Mouse (Mus musculus) limb, embryonic 14.5 days (tissue): Measurements from ENCODE around the gene Rnf215. TPM values are rescaled to one million over a fixed set of nuclear protein-coding genes. Genes with fewer than 3 reads are reported as not detected.

Experiments
- ATAC-seq: fragments of 200-750 bp; cut with Nextera tagmentation; 2 replicates; pipeline ENCODE4 v1.8.0; 2017; ENCODE audit warnings: low read depth, moderate number of reproducible peaks, moderate TSS enrichment; ENCODE audit not compliant: low FRiP score
- DNase-seq: peaks from one replicate; pipeline ENCODE4 v3.0.0-alpha.2; 2015; ENCODE audit warnings: low spot score
- H3K27ac ChIP-seq: fragments of 300-500 bp; sonication (generic); replicated peaks from 2 replicates; pipeline ENCODE4 v1.5.1; 2014; ENCODE audit warnings: low read depth, mild to moderate bottlenecking, low read length, moderate library complexity, mixed read lengths
- H3K27me3 ChIP-seq: fragments of 300-500 bp; sonication (generic); 2 replicates; pipeline ENCODE4 v1.6.1; 2014; ENCODE audit warnings: low read length, mixed read lengths; ENCODE audit not compliant: control insufficient read depth, insufficient read depth
- H3K36me3 ChIP-seq: fragments of 300-500 bp; sonication (generic); 2 replicates; pipeline ENCODE4 v1.6.1; 2014; ENCODE audit warnings: mild to moderate bottlenecking, low read length, moderate library complexity, mixed read lengths; ENCODE audit not compliant: control insufficient read depth, insufficient read depth
- H3K4me1 ChIP-seq: fragments of 300-500 bp; sonication (generic); 2 replicates; pipeline ENCODE4 v1.6.1; 2014; ENCODE audit warnings: antibody characterized with exemption, low read length, mixed read lengths; ENCODE audit not compliant: control insufficient read depth, insufficient read depth
- H3K4me2 ChIP-seq: fragments of 300-500 bp; sonication (generic); replicated peaks from 2 replicates; pipeline ENCODE4 v1.6.1; 2014; ENCODE audit warnings: low read depth, mild to moderate bottlenecking, low read length, moderate library complexity; ENCODE audit not compliant: severe bottlenecking
- H3K4me3 ChIP-seq: fragments of 300-500 bp; sonication (generic); replicated peaks from 2 replicates; pipeline ENCODE4 v1.5.1; 2014; ENCODE audit warnings: low read length
- H3K9ac ChIP-seq: fragments of 300-500 bp; sonication (generic); 2 replicates; pipeline ENCODE4 v1.6.1; 2014; ENCODE audit warnings: mild to moderate bottlenecking, low read depth, low read length, moderate library complexity; ENCODE audit not compliant: severe bottlenecking
- H3K9me3 ChIP-seq: fragments of 300-500 bp; sonication (generic); 2 replicates; pipeline ENCODE4 v1.6.1; 2016; ENCODE audit warnings: low read length; ENCODE audit not compliant: control insufficient read depth
- POLR2A ChIP-seq: fragments of 200-500 bp; IDR thresholded peaks from 2 replicates; pipeline ENCODE4 v1.8.0; 2012; ENCODE audit warnings: inconsistent platforms, mild to moderate bottlenecking, moderate library complexity, borderline replicate concordance; ENCODE audit not compliant: insufficient read depth, insufficient read length; ENCODE audit errors: extremely low read depth
- WGBS: fragments of 180-500 bp; shearing (Covaris S2); extraction: QIAGEN DNeasy Blood & Tissue Kit; methylation state at CpG from one replicate; pipeline ENCODE4 v1.1.7; 2014; 5-methylcytosine and 5-hydroxymethylcytosine counted together
- polyA plus RNA-seq, 2 experiments: library from polyadenylated mRNA; depleted of rRNA in 1 of 2; stranded (reverse) in 1 of 2; unstranded in 1 of 2; fragments of >200 nt; fragmentation: Nextera tagmentation in 1 of 2; extraction: Ambion mirVana in 1 of 2; gene quantifications; 2 replicates each; pipeline versions ENCODE4 v1.2.1 to v1.2.3; 2012 to 2014

Rnf215 gene
- polyA plus RNA-seq, 2 experiments: 40.7 to 57.1 TPM

- no peaks in the 10 kb centered on the region for H3K36me3 ChIP-seq
- H3K27ac ChIP-seq: peak overlapping the region; percentile 75
- H3K27me3 ChIP-seq: peaks cover 4% of the 10 kb centered on the region; the same call in 1 of the 2 replicates
- DNase-seq (peak; percentile 74), ATAC-seq (peak; percentile 74)
- no peaks in the 10 kb centered on the region for H3K9me3 ChIP-seq
- H3K9ac ChIP-seq: peak overlapping the region; percentile 75
- 0 out of 2 replicates have a peak, but pooled peaks have one; percentile 56 for TF ChIP-seq POLR2A
- H3K4me1 ChIP-seq: peaks cover 7% of the 10 kb centered on the region; the same call in 1 of the 2 replicates
- WGBS: 3% methylated on average over 41 of the region's 41 CpGs
- peak overlapping the region; percentile 98 for H3K4me2 ChIP-seq
- H3K4me3 ChIP-seq: peak overlapping the region; percentile 58
Measured at GRCm38 (mm10) chr11:4118081-4118921, 16.7 kb upstream of the Rnf215 start.

DNA sequence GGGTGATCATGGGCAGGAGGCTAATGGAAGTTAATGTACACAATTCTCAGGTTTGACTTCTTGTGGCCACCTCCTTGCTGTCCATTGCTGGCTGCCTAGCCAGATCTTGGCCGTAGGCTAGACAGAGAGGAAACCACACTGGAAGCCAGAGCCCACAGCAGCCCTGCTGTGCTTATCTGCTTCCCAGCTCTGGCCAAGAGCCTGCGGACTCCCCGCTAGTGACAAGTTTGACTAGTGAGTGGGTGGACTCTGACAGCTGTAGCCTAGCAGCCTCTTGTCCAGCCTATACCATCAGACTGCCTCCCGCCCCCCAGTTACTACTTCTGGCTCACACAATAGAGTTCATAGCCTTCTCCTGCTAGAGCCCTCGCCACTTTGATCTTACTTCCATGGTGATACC, 15.4 kb upstream of the Rnf215 start:
- TF ChIP-seq POLR2A: no peak
- ATAC-seq (no peak), DNase-seq (no peak)
- Histone ChIP-seq H3K4me1 (peaks cover 7% of the 10 kb centered on the region; the same call in 1 of the 2 replicates), H3K36me3 (no peaks in the 10 kb centered on the region), H3K9me3 (no peaks in the 10 kb centered on the region), H3K27me3 (peaks cover 4% of the 10 kb centered on the region; the same call in 1 of the 2 replicates), H3K4me2 (no peak overlapping the region), H3K4me3 (no peak overlapping the region), H3K27ac (no peak overlapping the region), H3K9ac (no peak overlapping the region)
- 70% methylated on average over 5 of the region's 5 CpGs for WGBS

GRCm38 (mm10) chr11:4121691-4122090, 13.3 kb upstream of the Rnf215 start:
- Histone ChIP-seq H3K9me3 (peaks cover 3% of the 10 kb centered on the region; the same call in 1 of the 2 replicates), H3K4me2 (no peak overlapping the region), H3K4me1 (peaks cover 7% of the 10 kb centered on the region; the same call in 1 of the 2 replicates), H3K4me3 (no peak overlapping the region), H3K27ac (no peak overlapping the region), H3K27me3 (peaks cover 4% of the 10 kb centered on the region; the same call in 1 of the 2 replicates), H3K9ac (no peak overlapping the region), H3K36me3 (no peaks in the 10 kb centered on the region)
- WGBS: 74% methylated on average over 3 of the region's 3 CpGs
- no peak for TF ChIP-seq POLR2A
- no peak for DNase-seq
- ATAC-seq: no peak

DNA sequence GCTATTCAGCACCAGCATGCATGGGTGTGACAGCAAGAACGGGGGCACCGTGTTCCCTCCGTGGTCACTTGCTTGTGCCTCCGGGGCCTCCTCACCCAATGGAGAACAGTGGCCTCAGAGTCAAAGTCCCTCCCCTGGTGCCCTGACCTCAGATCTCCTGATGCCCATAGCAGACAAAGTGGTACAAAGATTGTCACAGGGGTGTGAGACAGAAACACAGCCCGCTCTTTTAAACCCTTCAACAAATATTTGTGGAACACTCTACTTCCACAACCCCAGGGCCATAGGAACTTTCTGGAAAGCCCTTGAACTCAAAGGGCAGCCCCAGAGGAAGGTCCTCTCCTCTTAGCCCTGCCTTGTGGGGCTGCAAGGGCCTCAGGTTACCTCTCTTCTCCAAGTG, 12.8 kb upstream of the Rnf215 start:
- Histone ChIP-seq H3K4me3 (no peak overlapping the region), H3K27ac (no peak overlapping the region), H3K36me3 (no peaks in the 10 kb centered on the region), H3K4me2 (no peak overlapping the region), H3K4me1 (peaks cover 7% of the 10 kb centered on the region; the same call in 1 of the 2 replicates), H3K9me3 (peaks cover 7% of the 10 kb centered on the region; the same call in 1 of the 2 replicates), H3K27me3 (peaks cover 4% of the 10 kb centered on the region; the same call in 1 of the 2 replicates), H3K9ac (no peak overlapping the region)
- no peak for DNase-seq
- WGBS: 78% methylated on average over 5 of the region's 5 CpGs
- TF ChIP-seq POLR2A: no peak
- no peak for ATAC-seq

DNA sequence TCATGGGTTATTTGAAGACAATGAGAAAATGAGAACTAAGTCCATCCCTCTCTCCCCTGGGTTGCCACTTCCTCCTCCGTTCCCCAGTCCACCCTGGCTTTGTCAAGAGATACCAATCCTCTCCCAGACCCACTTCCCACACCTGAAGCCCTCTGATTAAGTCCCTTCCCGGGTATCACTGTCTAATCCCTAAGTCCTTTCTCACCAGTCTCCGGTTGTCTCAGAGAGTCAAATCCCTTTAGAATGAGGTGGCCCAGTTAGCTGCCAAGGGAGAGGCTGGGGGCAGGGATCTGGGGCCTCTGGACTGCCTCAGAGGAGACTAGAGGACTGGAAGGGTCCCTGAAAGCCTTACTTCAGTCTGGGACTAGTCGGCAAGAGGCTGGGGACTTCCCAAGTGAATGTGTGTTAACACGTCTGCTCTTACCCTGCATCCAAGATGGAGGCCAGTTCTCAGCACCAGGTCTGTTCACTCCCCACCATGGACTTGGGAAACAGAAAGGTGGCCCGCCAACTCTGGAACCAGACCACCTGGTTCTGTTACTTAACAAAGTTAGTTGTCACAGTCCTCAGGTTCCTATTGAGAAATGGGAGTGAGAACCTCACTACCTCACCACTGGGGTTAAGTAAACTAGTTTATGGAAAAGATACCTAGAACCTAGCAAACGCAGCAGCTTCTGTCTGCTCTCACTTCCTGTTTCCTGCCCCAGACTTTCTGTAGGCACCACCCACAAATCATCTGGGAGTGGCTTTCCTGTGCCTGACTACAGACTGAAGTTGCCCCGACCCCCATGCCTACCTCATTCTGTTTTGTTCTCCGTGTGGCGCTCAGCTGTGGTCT, 12.0 kb upstream of the Rnf215 start, which contains the start of gene Sec14l2:
Sec14l2 (minus strand) TSS at position 674 of the 838 bp plus-strand sequence.
- no peak for TF ChIP-seq POLR2A
- Histone ChIP-seq H3K4me2 (no peak within 1 kb of the TSS), H3K9me3 (peaks cover 7% of the 10 kb centered on the region; the same call in 1 of the 2 replicates), H3K9ac (no peak within 1 kb of the TSS), H3K27ac (no peak within 1 kb of the TSS), H3K27me3 (peaks cover 4% of the 10 kb centered on the region; the same call in 1 of the 2 replicates), H3K4me3 (no peak within 1 kb of the TSS), H3K4me1 (peaks cover 3% of the 10 kb centered on the region; the same call in 1 of the 2 replicates), H3K36me3 (no peaks in the 10 kb centered on the region)
- WGBS: 73% methylated on average over 10 of the region's 10 CpGs
- no peak for ATAC-seq
- DNase-seq: no peak
